Mouse (Mus musculus) hindbrain, postnatal 0 days (tissue): ENCODE measurements at regions not wholly inside any gene's neighbourhood (a gene's known extent, or its start where the extent isn't known, plus 50 kb on each side); places are given as distances from the start of the nearest gene placed in this dataset.

Experiments
- ATAC-seq: fragments of 200-750 bp; cut with Nextera tagmentation; 2 replicates; pipeline ENCODE4 v1.8.0; 2017; ENCODE audit warnings: mild to moderate bottlenecking, moderate TSS enrichment, moderate library complexity
- DNase-seq: peaks from one replicate; pipeline ENCODE4 v3.0.0-alpha.2; 2015; ENCODE audit warnings: low spot score
- H3K27ac ChIP-seq: fragments of 300-500 bp; sonication (generic); 2 replicates; pipeline ENCODE4 v1.5.1; 2014; ENCODE audit warnings: mild to moderate bottlenecking
- H3K27me3 ChIP-seq: fragments of 300-500 bp; sonication (generic); 2 replicates; pipeline ENCODE4 v1.6.1; 2014; ENCODE audit warnings: low read length, mixed read lengths; ENCODE audit not compliant: insufficient read depth
- H3K36me3 ChIP-seq: fragments of 300-500 bp; sonication (generic); 2 replicates; pipeline ENCODE4 v1.6.1; 2014; ENCODE audit warnings: low read length, mixed read lengths; ENCODE audit not compliant: insufficient read depth
- H3K4me1 ChIP-seq: fragments of 300-500 bp; sonication (generic); 2 replicates; pipeline ENCODE4 v1.6.1; 2014; ENCODE audit warnings: antibody characterized with exemption, low read length, mixed read lengths; ENCODE audit not compliant: insufficient read depth
- H3K4me2 ChIP-seq: fragments of 300-500 bp; sonication (generic); 2 replicates; pipeline ENCODE4 v1.6.1; 2014; ENCODE audit warnings: low read depth, mild to moderate bottlenecking, low read length, moderate library complexity, mixed read lengths
- H3K4me3 ChIP-seq: fragments of 300-500 bp; sonication (generic); 2 replicates; pipeline ENCODE4 v1.5.1; 2014; ENCODE audit warnings: low read length
- H3K9ac ChIP-seq: fragments of 300-500 bp; sonication (generic); replicated peaks from 2 replicates; pipeline ENCODE4 v1.6.1; 2014; ENCODE audit warnings: mild to moderate bottlenecking, low read length, moderate library complexity, mixed read lengths
- H3K9me3 ChIP-seq: fragments of 300-500 bp; sonication (generic); 2 replicates; pipeline ENCODE4 v1.6.1; 2016; ENCODE audit warnings: low read length, mixed read lengths
- CTCF ChIP-seq: IDR thresholded peaks from 2 replicates; pipeline ENCODE4 v1.5.1; 2016; ENCODE audit warnings: antibody characterized with exemption, control low read depth, low read depth
- WGBS: fragments of 180-500 bp; shearing (Covaris S2); extraction: QIAGEN DNeasy Blood & Tissue Kit; methylation state at CpG from one replicate; pipeline ENCODE4 v1.1.7; 2014; 5-methylcytosine and 5-hydroxymethylcytosine counted together

GRCm38 (mm10) chr6:32672552-32672951, 84.6 kb upstream of the Plxna4 start:
- no peaks in the 10 kb centered on the region for H3K9me3 ChIP-seq
- H3K9ac ChIP-seq = no peak overlapping the region
- no peak for DNase-seq
- no peak for ATAC-seq
- H3K4me3 ChIP-seq = no peak overlapping the region
- H3K4me2 ChIP-seq = no peak overlapping the region
- H3K27ac ChIP-seq = no peak overlapping the region
- 98% methylated on average over 6 of the region's 6 CpGs for WGBS
- H3K27me3 ChIP-seq = no peaks in the 10 kb centered on the region
- no peaks in the 10 kb centered on the region for H3K4me1 ChIP-seq
- H3K36me3 ChIP-seq = no peaks in the 10 kb centered on the region
- TF ChIP-seq CTCF = no peak

GRCm38 (mm10) chr6:32659743-32660142, 71.8 kb upstream of the Plxna4 start:
- Histone ChIP-seq H3K27ac (no peak overlapping the region), H3K9me3 (no peaks in the 10 kb centered on the region), H3K36me3 (no peaks in the 10 kb centered on the region), H3K4me2 (no peak overlapping the region), H3K4me1 (no peaks in the 10 kb centered on the region), H3K27me3 (no peaks in the 10 kb centered on the region), H3K9ac (no peak overlapping the region), H3K4me3 (no peak overlapping the region)
- no peak for TF ChIP-seq CTCF
- DNase-seq = no peak
- no peak for ATAC-seq

- ATAC-seq = no peak
Measured at GRCm38 (mm10) chr6:32657378-32657777, 69.4 kb upstream of the Plxna4 start.

GRCm38 (mm10) chr6:32654188-32654587, 66.2 kb upstream of the Plxna4 start:
- H3K4me2 ChIP-seq = no peak overlapping the region
- 64% methylated on average over 2 of the region's 2 CpGs for WGBS
- no peak overlapping the region for H3K4me3 ChIP-seq
- no peaks in the 10 kb centered on the region for H3K9me3 ChIP-seq
- no peak for DNase-seq
- no peak for ATAC-seq
- H3K27me3 ChIP-seq = no peaks in the 10 kb centered on the region
- H3K36me3 ChIP-seq = no peaks in the 10 kb centered on the region
- no peak for TF ChIP-seq CTCF
- H3K27ac ChIP-seq = no peak overlapping the region
- no peak overlapping the region for H3K9ac ChIP-seq
- H3K4me1 ChIP-seq = no peaks in the 10 kb centered on the region

More at GRCm38 (mm10) chr6:32657378-32657777, 69.4 kb upstream of the Plxna4 start:
- no peak overlapping the region for H3K27ac ChIP-seq
- H3K4me1 ChIP-seq = no peaks in the 10 kb centered on the region
- no peak overlapping the region for H3K4me3 ChIP-seq
- H3K9ac ChIP-seq = no peak overlapping the region
- no peaks in the 10 kb centered on the region for H3K36me3 ChIP-seq
- DNase-seq = no peak
- no peak for TF ChIP-seq CTCF
- H3K4me2 ChIP-seq = no peak overlapping the region
- H3K27me3 ChIP-seq = no peaks in the 10 kb centered on the region
- no peaks in the 10 kb centered on the region for H3K9me3 ChIP-seq

GRCm38 (mm10) chr6:32644016-32644415, 56.0 kb upstream of the Plxna4 start:
- no peak overlapping the region for H3K4me3 ChIP-seq
- H3K27ac ChIP-seq = no peak overlapping the region
- no peak for DNase-seq
- no peak for TF ChIP-seq CTCF
- no peak overlapping the region for H3K9ac ChIP-seq
- H3K9me3 ChIP-seq = no peaks in the 10 kb centered on the region
- no peaks in the 10 kb centered on the region for H3K36me3 ChIP-seq
- WGBS = 92% methylated on average over 2 of the region's 2 CpGs
- no peak overlapping the region for H3K4me2 ChIP-seq
- ATAC-seq = no peak
- H3K27me3 ChIP-seq = no peaks in the 10 kb centered on the region
- no peaks in the 10 kb centered on the region for H3K4me1 ChIP-seq

GRCm38 (mm10) chr6:32638843-32639242, 50.9 kb upstream of the Plxna4 start:
- DNase-seq (no peak), ATAC-seq (no peak)
- Histone ChIP-seq H3K4me2 (no peak overlapping the region), H3K9me3 (no peaks in the 10 kb centered on the region), H3K4me3 (no peak overlapping the region), H3K27me3 (no peaks in the 10 kb centered on the region), H3K4me1 (no peaks in the 10 kb centered on the region), H3K27ac (no peak overlapping the region), H3K9ac (no peak overlapping the region), H3K36me3 (no peaks in the 10 kb centered on the region)
- 92% methylated on average over 13 of the region's 13 CpGs for WGBS
- no peak for TF ChIP-seq CTCF
